Mouse (Mus musculus) retina, embryonic 14.5 days (tissue): ENCODE results near the gene Olfr1501.
A peak's percentile ranks its signal among the peaks of the same experiment; 100 is the strongest.
"Not testable (repeated sequence)": the region's sequence is repeated elsewhere in the genome, so short reads cannot be mapped to it uniquely, and the experiment has no call there.

Experiments
- DNase-seq: peaks from one replicate; pipeline ENCODE4 v3.0.0-alpha.2; 2015; ENCODE audit warnings: low spot score

The Olfr1501 gene

GRCm38 (mm10) chr19:13850592-13850991 lies at the start of gene Olfr1501:
Gene Olfr1501 (minus strand): TSS chr19:13850692.
- DNase-seq = not testable (repeated sequence)

GRCm38 (mm10) chr19:13897828-13898227 lies 47.3 kb upstream of the Olfr1501 start, which contains the start of gene Olfr1504:
Gene Olfr1504 (minus strand): TSS chr19:13897928.
- no peak for DNase-seq

GRCm38 (mm10) chr19:13861495-13861894 lies 11.0 kb upstream of the Olfr1501 start, which contains the start of gene Olfr1502:
Gene Olfr1502 (plus strand): TSS chr19:13861795.
- no peak for DNase-seq

GRCm38 (mm10) chr19:13830388-13830787 lies 20.1 kb downstream of the Olfr1501 start, which contains the start of gene Olfr1500:
Gene Olfr1500 (minus strand): TSS chr19:13830488.
- DNase-seq = no peak

GRCm38 (mm10) chr19:13828447-13828846 lies 22.0 kb downstream of the Olfr1501 start:
- no peak for DNase-seq

- no peak for DNase-seq
Observed at GRCm38 (mm10) chr19:13820847-13821246, 29.6 kb downstream of the Olfr1501 start.

GRCm38 (mm10) chr19:13819347-13819746 lies 31.1 kb downstream of the Olfr1501 start, which contains the start of gene Olfr1499:
Gene Olfr1499 (minus strand): TSS chr19:13819447.
- DNase-seq = no peak

- DNase-seq = peak; percentile 55
Observed at GRCm38 (mm10) chr19:13818827-13819226, 31.7 kb downstream of the Olfr1501 start.

GRCm38 (mm10) chr19:13812823-13813222 lies 37.7 kb downstream of the Olfr1501 start:
- no peak for DNase-seq

GRCm38 (mm10) chr19:13805486-13805885 lies 45.0 kb downstream of the Olfr1501 start:
- not testable (repeated sequence) for DNase-seq

- DNase-seq = no peak
Observed at GRCm38 (mm10) chr19:13798102-13798501, 52.4 kb downstream of the Olfr1501 start, which contains the start of gene Olfr1497. Gene Olfr1497 (minus strand): TSS chr19:13798202.
